Mouse (Mus musculus): ENCODE measurements around the gene Taf1c. TPM values are rescaled to one million over a fixed set of nuclear protein-coding genes. Genes with fewer than 3 reads are reported as not detected.

The Taf1c gene
- polyA plus RNA-seq, 1 experiment from 2014 or later: 14.1 TPM

GRCm38 (mm10) chr8:119638261-119638660 is 33.2 kb upstream of the Taf1c start:
- Histone ChIP-seq H3K27ac (ENCODE audit: low read depth, low read length) (no peak overlapping the region), H3K9ac (ENCODE audit: low read length) (no peak overlapping the region), H3K36me3 (ENCODE audit: control insufficient read depth, insufficient read depth, low read length) (no peaks in the 10 kb centered on the region), H3K9me3 (ENCODE audit: control insufficient read depth, low read length) (no peaks in the 10 kb centered on the region), H3K4me3 (ENCODE audit: low read depth, low read length) (no peak overlapping the region), H3K27me3 (ENCODE audit: control insufficient read depth, insufficient read depth, low read length) (no peaks in the 10 kb centered on the region), H3K4me2 (ENCODE audit: low read depth) (no peak overlapping the region), H3K4me1 (ENCODE audit: control insufficient read depth, insufficient read depth, low read length) (no peaks in the 10 kb centered on the region)
- ATAC-seq (ENCODE audit: insufficient read depth, low FRiP score, low TSS enrichment) (no peak), DNase-seq (ENCODE audit: low spot score) (no peak)
- WGBS: 90% methylated on average over 6 of the region's 6 CpGs

GRCm38 (mm10) chr8:119637381-119637780 is 32.4 kb upstream of the Taf1c start:
- Histone ChIP-seq H3K9me3 (ENCODE audit: control insufficient read depth, low read length) (no peaks in the 10 kb centered on the region), H3K36me3 (ENCODE audit: control insufficient read depth, insufficient read depth, low read length) (no peaks in the 10 kb centered on the region), H3K4me1 (ENCODE audit: control insufficient read depth, insufficient read depth, low read length) (no peaks in the 10 kb centered on the region), H3K4me2 (ENCODE audit: low read depth) (no peak overlapping the region), H3K27me3 (ENCODE audit: control insufficient read depth, insufficient read depth, low read length) (0 out of 2 replicates have a peak, but pooled peaks cover 2% of the 10 kb centered on the region), H3K9ac (ENCODE audit: low read length) (no peak overlapping the region), H3K27ac (ENCODE audit: low read depth, low read length) (no peak overlapping the region), H3K4me3 (ENCODE audit: low read depth, low read length) (no peak overlapping the region)
- 90% methylated on average over 4 of the region's 4 CpGs for whole genome bisulfite sequencing
- ATAC-seq (ENCODE audit: insufficient read depth, low FRiP score, low TSS enrichment): no peak
- DNase-seq (ENCODE audit: low spot score): no peak

- H3K27me3 ChIP-seq (ENCODE audit: control insufficient read depth, insufficient read depth, low read length): 0 out of 2 replicates have a peak, but pooled peaks cover 2% of the 10 kb centered on the region
- H3K27ac ChIP-seq (ENCODE audit: low read depth, low read length): no peak overlapping the region
- 63% methylated on average over 7 of the region's 7 CpGs for WGBS
- no peak for ATAC-seq (ENCODE audit: insufficient read depth, low FRiP score, low TSS enrichment)
- H3K4me2 ChIP-seq (ENCODE audit: low read depth): no peak overlapping the region
- H3K4me3 ChIP-seq (ENCODE audit: low read depth, low read length): no peak overlapping the region
- H3K9me3 ChIP-seq (ENCODE audit: control insufficient read depth, low read length): no peaks in the 10 kb centered on the region
- H3K4me1 ChIP-seq (ENCODE audit: control insufficient read depth, insufficient read depth, low read length): no peaks in the 10 kb centered on the region
- no peaks in the 10 kb centered on the region for H3K36me3 ChIP-seq (ENCODE audit: control insufficient read depth, insufficient read depth, low read length)
- no peak overlapping the region for H3K9ac ChIP-seq (ENCODE audit: low read length)
- no peak for DNase-seq (ENCODE audit: low spot score)
Observed at GRCm38 (mm10) chr8:119636766-119637165, 31.7 kb upstream of the Taf1c start.

GRCm38 (mm10) chr8:119635958-119636357 is 30.9 kb upstream of the Taf1c start:
- no peak overlapping the region for H3K9ac ChIP-seq (ENCODE audit: low read length)
- no peaks in the 10 kb centered on the region for H3K9me3 ChIP-seq (ENCODE audit: control insufficient read depth, low read length)
- WGBS: 81% methylated on average over 2 of the region's 2 CpGs
- no peak overlapping the region for H3K27ac ChIP-seq (ENCODE audit: low read depth, low read length)
- DNase-seq (ENCODE audit: low spot score) (no peak), ATAC-seq (ENCODE audit: insufficient read depth, low FRiP score, low TSS enrichment) (no peak)
- H3K27me3 ChIP-seq (ENCODE audit: control insufficient read depth, insufficient read depth, low read length): 0 out of 2 replicates have a peak, but pooled peaks cover 2% of the 10 kb centered on the region
- H3K4me1 ChIP-seq (ENCODE audit: control insufficient read depth, insufficient read depth, low read length): 0 out of 2 replicates have a peak, but pooled peaks cover 6% of the 10 kb centered on the region
- no peak overlapping the region for H3K4me3 ChIP-seq (ENCODE audit: low read depth, low read length)
- H3K4me2 ChIP-seq (ENCODE audit: low read depth): no peak overlapping the region
- no peaks in the 10 kb centered on the region for H3K36me3 ChIP-seq (ENCODE audit: control insufficient read depth, insufficient read depth, low read length)

GRCm38 (mm10) chr8:119635378-119635777 is 30.4 kb upstream of the Taf1c start, which contains the start of gene Kcng4:
Gene Kcng4 (minus strand): TSS chr8:119635680.
- Histone ChIP-seq H3K4me1 (ENCODE audit: control insufficient read depth, insufficient read depth, low read length) (0 out of 2 replicates have a peak, but pooled peaks cover 9% of the 10 kb centered on the region), H3K4me3 (ENCODE audit: low read depth, low read length) (no peak within 1 kb of the TSS), H3K27me3 (ENCODE audit: control insufficient read depth, insufficient read depth, low read length) (0 out of 2 replicates have a peak, but pooled peaks cover 2% of the 10 kb centered on the region), H3K4me2 (ENCODE audit: low read depth) (no peak within 1 kb of the TSS), H3K9ac (ENCODE audit: low read length) (no peak within 1 kb of the TSS), H3K27ac (ENCODE audit: low read depth, low read length) (no peak within 1 kb of the TSS), H3K36me3 (ENCODE audit: control insufficient read depth, insufficient read depth, low read length) (no peaks in the 10 kb centered on the region), H3K9me3 (ENCODE audit: control insufficient read depth, low read length) (no peaks in the 10 kb centered on the region)
- ATAC-seq (ENCODE audit: insufficient read depth, low FRiP score, low TSS enrichment): no peak
- WGBS: 55% methylated on average over 6 of the region's 6 CpGs
- no peak for DNase-seq (ENCODE audit: low spot score)

DNA sequence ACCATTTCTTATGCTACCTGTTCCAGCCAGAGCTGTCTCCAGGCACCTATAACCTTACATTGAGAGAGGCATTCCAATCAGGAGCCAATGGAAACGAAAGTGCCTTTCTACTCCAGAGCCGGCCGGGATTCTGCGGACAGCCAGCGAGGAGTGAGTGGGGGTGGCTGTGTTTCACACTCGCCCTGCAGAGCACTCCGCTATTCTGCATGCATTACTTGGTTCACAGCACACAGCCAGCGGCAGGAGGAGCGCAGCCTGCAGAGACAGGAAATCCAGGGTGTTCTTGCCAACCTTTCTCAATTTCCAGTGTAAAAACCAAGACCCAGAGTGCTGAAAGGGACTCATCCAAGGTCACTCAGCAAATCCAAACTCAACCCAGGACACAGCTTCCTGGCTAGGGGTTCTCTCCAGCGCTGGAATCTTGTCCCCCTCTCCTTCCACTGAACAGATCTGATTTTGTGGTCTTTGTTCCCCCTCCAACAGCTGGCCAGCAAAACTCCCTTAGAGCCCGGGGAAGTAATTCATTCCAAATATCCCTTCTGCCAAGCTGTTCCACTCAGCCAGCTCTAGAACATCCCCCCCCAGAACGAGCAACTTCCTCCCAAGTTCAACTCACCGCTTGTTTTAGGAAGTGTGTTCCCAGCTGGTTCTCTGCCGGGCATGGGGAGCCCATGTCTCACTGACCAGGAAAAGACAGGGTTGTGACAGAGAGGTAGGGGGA is 29.8 kb upstream of the Taf1c start:
- no peak overlapping the region for H3K9ac ChIP-seq (ENCODE audit: low read length)
- no peak for ATAC-seq (ENCODE audit: insufficient read depth, low FRiP score, low TSS enrichment)
- WGBS: 35% methylated on average over 14 of the region's 14 CpGs
- 0 out of 2 replicates have a peak, but pooled peaks cover 2% of the 10 kb centered on the region for H3K27me3 ChIP-seq (ENCODE audit: control insufficient read depth, insufficient read depth, low read length)
- H3K9me3 ChIP-seq (ENCODE audit: control insufficient read depth, low read length): no peaks in the 10 kb centered on the region
- DNase-seq (ENCODE audit: low spot score): peak; percentile 57
- H3K4me3 ChIP-seq (ENCODE audit: low read depth, low read length): no peak overlapping the region
- H3K4me1 ChIP-seq (ENCODE audit: control insufficient read depth, insufficient read depth, low read length): 0 out of 2 replicates have a peak, but pooled peaks cover 9% of the 10 kb centered on the region
- H3K36me3 ChIP-seq (ENCODE audit: control insufficient read depth, insufficient read depth, low read length): no peaks in the 10 kb centered on the region
- H3K4me2 ChIP-seq (ENCODE audit: low read depth): no peak overlapping the region
- H3K27ac ChIP-seq (ENCODE audit: low read depth, low read length): no peak overlapping the region

- DNase-seq (ENCODE audit: low spot score) (no peak), ATAC-seq (ENCODE audit: insufficient read depth, low FRiP score, low TSS enrichment) (no peak)
- 0 out of 2 replicates have a peak, but pooled peaks cover 2% of the 10 kb centered on the region for H3K27me3 ChIP-seq (ENCODE audit: control insufficient read depth, insufficient read depth, low read length)
- 0 out of 2 replicates have a peak, but pooled peaks cover 9% of the 10 kb centered on the region for H3K4me1 ChIP-seq (ENCODE audit: control insufficient read depth, insufficient read depth, low read length)
- no peaks in the 10 kb centered on the region for H3K36me3 ChIP-seq (ENCODE audit: control insufficient read depth, insufficient read depth, low read length)
- no peak overlapping the region for H3K27ac ChIP-seq (ENCODE audit: low read depth, low read length)
- H3K4me2 ChIP-seq (ENCODE audit: low read depth): no peak overlapping the region
- no peaks in the 10 kb centered on the region for H3K9me3 ChIP-seq (ENCODE audit: control insufficient read depth, low read length)
- WGBS: 53% methylated on average over 29 of the region's 29 CpGs
- no peak overlapping the region for H3K9ac ChIP-seq (ENCODE audit: low read length)
- no peak overlapping the region for H3K4me3 ChIP-seq (ENCODE audit: low read depth, low read length)
Observed at GRCm38 (mm10) chr8:119632909-119633308, 27.9 kb upstream of the Taf1c start.

DNA sequence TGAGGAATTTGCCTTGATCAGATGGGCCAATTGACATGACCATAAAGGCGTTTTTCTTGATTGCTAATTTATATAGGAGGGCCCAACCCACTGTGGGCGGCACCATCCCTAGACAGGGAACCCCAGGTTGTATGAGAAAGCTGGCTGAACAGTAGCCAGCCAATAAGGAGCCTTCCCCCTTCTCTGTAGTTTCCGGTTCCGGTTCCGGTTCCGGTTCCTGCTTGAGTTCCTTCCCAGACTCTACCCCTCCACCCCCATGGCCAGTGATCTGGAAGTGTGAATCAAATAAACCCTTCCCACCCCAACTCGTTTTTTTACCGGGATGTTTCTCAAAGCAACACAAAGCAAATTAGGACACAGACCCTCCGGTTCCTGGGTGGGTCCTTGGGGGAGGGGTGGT is 27.2 kb upstream of the Taf1c start:
- DNase-seq (ENCODE audit: low spot score) (no peak), ATAC-seq (ENCODE audit: insufficient read depth, low FRiP score, low TSS enrichment) (no peak)
- H3K27me3 ChIP-seq (ENCODE audit: control insufficient read depth, insufficient read depth, low read length): 0 out of 2 replicates have a peak, but pooled peaks cover 2% of the 10 kb centered on the region
- H3K36me3 ChIP-seq (ENCODE audit: control insufficient read depth, insufficient read depth, low read length): no peaks in the 10 kb centered on the region
- no peak overlapping the region for H3K27ac ChIP-seq (ENCODE audit: low read depth, low read length)
- H3K9me3 ChIP-seq (ENCODE audit: control insufficient read depth, low read length): no peaks in the 10 kb centered on the region
- WGBS: 85% methylated on average over 9 of the region's 9 CpGs
- H3K4me2 ChIP-seq (ENCODE audit: low read depth): no peak overlapping the region
- no peak overlapping the region for H3K4me3 ChIP-seq (ENCODE audit: low read depth, low read length)
- H3K9ac ChIP-seq (ENCODE audit: low read length): no peak overlapping the region
- 0 out of 2 replicates have a peak, but pooled peaks cover 9% of the 10 kb centered on the region for H3K4me1 ChIP-seq (ENCODE audit: control insufficient read depth, insufficient read depth, low read length)

DNA sequence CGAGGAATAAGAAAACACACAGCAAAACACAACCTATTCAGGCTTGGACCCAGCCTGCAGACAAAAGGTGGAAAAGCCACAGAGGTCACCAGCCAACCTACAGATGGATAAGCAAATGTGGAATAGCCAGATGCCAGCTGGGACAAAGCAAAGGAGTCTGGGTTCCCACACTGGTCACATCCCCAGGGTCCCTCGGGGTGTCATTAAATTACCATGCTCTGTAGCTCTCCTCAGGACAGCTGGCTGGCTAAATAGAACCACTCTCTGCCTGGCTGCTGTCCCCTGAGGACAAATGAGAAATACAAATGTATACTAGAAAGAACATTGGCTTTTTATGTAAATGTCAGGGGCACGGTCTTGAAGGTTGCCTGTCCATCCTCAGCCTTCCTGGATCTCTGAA is 25.8 kb upstream of the Taf1c start:
- H3K27ac ChIP-seq (ENCODE audit: low read depth, low read length): 0 out of 2 replicates have a peak overlapping the region, but pooled peaks have one; percentile 44

More for the DNA sequence above, 25.8 kb upstream of the Taf1c start:
- WGBS: 25% methylated on average over 3 of the region's 3 CpGs
- ATAC-seq (ENCODE audit: insufficient read depth, low FRiP score, low TSS enrichment): 0 out of 2 replicates have a peak, but pooled peaks have one; percentile 48
- Histone ChIP-seq H3K4me2 (ENCODE audit: low read depth) (no peak overlapping the region), H3K36me3 (ENCODE audit: control insufficient read depth, insufficient read depth, low read length) (no peaks in the 10 kb centered on the region), H3K9ac (ENCODE audit: low read length) (no peak overlapping the region), H3K4me3 (ENCODE audit: low read depth, low read length) (no peak overlapping the region), H3K4me1 (ENCODE audit: control insufficient read depth, insufficient read depth, low read length) (0 out of 2 replicates have a peak, but pooled peaks cover 9% of the 10 kb centered on the region), H3K27me3 (ENCODE audit: control insufficient read depth, insufficient read depth, low read length) (0 out of 2 replicates have a peak, but pooled peaks cover 2% of the 10 kb centered on the region), H3K9me3 (ENCODE audit: control insufficient read depth, low read length) (no peaks in the 10 kb centered on the region)
- DNase-seq (ENCODE audit: low spot score): peak; percentile 65

Data from neural tube, embryonic 11.5 days (tissue).